Mouse (Mus musculus): ENCODE results near the gene Dmgdh.
A peak's percentile ranks its signal among the peaks of the same experiment; 100 is the strongest.

Dmgdh gene

DNA sequence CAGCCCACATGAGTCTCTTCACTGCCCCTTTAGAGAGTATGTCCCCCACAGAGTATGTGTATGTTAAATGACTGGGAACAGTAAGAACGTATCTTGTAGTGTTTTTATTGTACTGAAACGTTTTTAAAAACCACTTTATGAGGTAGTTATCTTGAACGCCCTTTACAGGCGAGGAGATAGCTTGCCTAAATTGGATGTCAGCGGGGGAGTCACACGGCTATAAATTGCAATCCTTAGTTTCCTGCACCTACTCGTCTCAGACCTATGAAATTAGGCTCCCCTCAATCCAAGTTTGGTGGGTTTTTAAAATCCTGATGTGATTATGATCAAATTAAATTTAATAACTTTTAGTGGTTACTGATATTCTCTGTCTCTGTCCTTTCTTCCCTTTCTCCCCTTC is 98.6 kb downstream of the Dmgdh start:
- no peak for DNase-seq (ENCODE audit: low read depth)

DNA sequence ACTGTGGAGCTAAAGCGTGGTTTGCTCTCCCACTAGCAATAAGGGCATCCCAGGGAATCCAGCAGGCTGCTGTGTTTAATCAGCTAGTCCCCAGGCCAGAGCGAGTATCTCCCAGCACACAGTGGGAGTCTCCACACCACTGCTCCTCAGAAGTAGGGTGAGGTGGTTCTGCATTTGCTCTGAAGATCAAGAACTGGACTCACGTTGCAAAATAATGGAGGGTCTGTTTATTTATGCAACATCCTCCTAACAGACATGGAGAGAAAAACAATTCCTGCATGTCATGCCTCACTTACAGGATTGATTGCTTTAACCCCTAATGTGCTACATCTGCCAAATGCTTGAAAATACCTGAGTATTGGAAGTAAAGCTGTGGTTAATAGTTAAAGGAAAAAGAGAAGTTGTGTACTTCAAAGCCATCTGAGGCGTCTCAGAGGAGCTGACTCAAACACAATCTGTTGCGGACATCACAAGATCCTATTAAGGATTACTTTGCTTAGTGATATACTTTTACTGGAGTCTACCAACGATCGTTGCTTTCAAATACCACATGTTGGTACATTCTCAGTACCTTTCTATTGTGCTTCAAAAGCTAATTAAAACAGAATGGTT is 99.6 kb downstream of the Dmgdh start:
- no peak for DNase-seq (ENCODE audit: low read depth)

DNA sequence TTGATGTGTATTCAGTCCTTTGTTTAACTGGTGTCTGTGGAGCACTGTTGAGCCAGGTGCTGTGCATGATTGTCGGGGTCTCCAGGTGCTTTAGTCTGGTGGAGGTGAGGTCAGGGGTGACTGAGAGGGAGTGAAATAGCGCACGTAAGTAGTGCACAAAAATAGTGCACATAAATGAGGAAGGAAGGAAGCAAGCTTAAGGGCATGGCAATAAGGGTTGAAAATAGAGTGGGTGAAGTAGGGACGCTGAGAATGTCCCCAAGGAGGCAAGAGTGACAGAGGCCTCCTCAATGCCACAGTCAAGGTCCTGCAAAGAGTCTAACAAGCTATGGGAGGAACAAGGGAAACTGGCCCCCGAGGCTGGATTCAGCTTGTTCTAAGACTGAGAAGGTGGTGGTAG is 108.6 kb downstream of the Dmgdh start:
- DNase-seq (ENCODE audit: low read depth): no peak

DNA sequence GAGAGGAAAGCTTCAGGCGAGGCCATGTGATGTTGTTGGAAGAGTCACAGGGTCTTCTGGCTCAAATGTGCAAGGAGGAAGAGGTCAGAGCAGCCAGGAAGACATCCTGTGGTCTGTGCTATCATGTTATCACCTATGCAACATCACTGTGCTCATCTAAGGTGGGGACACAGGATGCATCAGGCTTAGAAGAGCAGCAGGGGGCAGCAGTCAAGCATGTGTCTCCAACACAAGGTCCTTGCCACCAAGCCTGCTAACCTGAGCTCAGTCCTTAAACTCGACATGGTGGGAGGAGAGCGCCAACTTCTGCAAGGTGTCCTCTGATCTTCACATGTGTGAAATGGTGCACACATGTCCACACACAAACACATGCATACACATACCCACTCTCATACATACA is 111.1 kb downstream of the Dmgdh start:
- peak; percentile 68 for DNase-seq (ENCODE audit: low read depth)

DNA sequence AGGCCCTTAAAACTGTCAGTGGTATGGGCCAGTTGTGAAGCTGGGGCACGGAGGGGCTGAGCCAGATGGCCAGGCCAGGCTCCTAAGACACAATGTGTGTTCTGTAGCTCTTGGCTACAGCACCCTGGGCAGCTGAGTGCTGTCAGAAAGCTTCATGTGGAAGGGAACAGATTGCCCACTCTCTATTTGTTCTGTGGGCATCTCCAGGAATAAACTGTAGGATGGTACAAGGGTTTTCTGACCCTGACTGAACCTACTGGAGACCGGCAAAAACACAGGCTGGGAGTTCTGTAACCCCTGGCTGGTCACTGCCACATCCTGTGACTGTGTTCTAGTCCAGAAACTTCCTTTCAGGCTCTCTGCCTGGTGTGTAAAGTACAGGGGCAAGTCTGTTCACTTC is 111.8 kb downstream of the Dmgdh start:
- DNase-seq (ENCODE audit: low read depth): no peak

DNA sequence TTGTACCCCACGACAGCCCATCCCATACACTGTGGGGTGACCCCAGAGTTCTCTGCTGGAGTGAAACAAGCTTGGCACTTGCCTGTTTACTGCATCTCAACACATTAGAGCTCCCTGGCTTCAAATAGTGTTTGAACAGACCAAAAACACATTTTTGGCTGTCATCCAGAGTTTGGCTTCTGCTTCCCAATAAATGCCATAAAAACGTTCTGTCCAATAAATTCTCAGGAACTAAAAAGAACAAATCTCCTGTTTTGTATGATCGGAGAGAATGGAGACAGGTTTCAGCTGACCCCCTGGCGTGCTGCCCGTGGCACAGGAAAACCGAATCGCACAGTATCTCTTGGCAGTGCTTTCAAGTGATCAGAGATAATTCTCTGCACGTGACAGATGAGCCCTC is 113.4 kb downstream of the Dmgdh start:
- no peak for DNase-seq (ENCODE audit: low read depth)

DNA sequence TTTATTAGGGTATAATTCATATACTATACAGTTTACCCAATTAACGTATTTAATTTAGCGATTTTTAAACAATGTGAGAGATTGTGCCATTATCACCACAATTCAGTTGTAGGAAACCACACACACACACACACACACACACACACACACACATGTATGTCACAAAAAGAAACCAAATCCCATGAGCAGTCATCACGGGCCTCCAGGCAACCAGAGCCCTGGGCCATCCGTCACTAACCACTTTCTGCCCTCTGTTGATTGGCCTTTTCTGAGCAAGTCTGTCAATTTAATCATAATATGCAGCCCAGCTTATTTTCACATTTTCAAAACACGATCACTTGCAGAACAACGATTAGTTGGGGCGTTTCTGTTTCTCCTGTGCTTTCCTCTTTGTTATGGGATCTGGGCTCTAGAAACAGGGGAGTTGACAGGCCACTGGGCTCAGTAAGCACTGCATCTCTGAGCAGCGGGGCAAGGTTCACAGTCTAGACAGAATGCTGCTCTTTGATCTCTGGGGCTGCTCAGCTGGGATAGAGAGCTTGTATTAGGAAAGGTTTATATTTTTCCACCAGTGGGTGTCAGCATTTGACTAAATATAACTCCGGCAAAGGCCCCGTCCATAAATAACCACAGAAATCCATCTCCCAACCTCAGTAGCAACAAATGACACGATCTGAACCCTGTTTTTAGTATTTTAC is 118.9 kb downstream of the Dmgdh start:
- DNase-seq (ENCODE audit: low read depth): peak; percentile 53

DNA sequence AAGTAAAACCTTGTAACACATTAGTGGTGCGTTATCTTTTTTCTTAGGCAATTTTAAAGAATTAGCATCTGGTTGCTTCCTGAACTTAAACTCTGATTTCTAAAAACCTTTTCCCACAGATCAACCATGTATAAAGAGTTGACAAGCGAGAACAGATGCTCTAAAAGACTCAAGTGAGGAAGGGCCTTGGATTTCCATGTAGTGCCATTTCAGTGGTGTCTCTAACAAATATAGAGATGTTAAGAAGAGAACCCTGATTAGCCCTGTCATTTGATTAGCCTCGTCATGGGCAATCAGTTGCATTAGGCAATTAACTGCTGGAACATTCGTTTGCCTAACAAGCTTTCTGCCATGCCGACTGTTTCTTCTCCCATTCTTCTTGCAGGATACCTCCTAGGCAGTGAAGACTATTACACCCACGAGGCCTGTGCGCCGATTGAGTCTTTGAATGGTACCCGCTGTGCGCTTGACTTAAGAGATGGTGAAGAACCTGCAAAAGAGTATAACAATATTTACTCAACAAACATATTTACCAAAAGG is 119.5 kb downstream of the Dmgdh start:
- DNase-seq (ENCODE audit: low read depth): no peak

DNA sequence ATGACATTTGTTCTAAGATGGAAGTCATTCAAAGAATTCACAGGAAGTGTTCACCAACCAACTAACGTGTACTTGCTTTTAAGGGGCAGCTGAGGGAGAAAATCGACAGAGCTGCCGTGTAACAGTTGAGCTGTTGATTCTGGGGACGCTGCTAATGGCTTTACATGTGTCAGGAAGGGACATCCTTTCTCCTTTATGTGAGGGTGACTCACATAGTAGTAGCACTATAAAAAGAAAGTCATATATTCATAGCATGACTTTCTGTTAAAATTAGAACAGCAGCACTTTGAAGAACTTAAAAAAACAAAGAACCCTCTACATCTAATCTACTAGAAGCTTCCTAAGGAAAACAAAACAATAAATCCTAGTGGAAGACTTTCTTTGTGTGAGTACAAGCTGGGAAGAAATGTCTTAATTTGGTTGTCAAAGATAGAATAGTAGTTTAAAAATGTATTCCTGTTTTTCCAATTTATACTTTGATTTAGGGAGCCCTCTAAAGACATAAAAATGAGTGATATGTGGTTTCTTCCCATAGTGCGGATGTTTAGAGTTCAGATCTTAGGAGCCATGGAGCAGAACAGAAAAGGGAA is 122.9 kb downstream of the Dmgdh start:
- no peak for DNase-seq (ENCODE audit: low read depth)

Measured in naive thymus-derived CD4-positive, alpha-beta T cell, adult 2 months (primary cell).